Mouse (Mus musculus): Measurements from ENCODE around the gene Fam173b. TPM values are rescaled to one million over a fixed set of nuclear protein-coding genes. Genes with fewer than 3 reads are reported as not detected.

Fam173b gene
- polyA plus RNA-seq, 1 experiment from 2014 or later: 11.0 TPM

DNA sequence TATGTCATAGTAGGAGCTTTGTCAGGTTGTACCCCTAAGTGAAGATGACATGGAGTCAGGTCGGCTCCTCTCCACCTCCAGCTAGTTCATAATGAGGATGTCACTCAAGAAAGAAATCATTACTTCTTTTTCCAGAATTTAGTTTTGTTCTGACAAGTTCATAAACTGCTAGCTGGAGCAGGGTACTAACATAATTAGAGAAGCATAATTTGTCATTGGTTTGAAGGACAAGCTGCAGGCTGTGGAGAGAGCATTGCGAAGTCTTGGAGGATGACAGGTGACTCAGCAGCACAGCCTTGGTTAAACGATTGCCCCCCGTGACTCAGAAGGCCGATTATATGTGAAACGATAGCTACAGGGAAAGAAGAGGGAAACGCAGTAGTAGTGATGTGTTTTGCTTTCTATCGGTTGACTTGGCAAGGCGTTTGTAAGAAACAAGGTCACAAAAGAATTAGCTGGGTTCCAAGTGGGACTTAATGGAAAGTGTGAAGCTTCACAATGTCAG lies 34.5 kb downstream of the Fam173b start:
- H3K9me3 ChIP-seq (ENCODE audit: control insufficient read depth, low read length): no peaks in the 10 kb centered on the region; the same call in 1 of the 2 replicates
- no peaks in the 10 kb centered on the region for H3K27me3 ChIP-seq (replicated peaks; ENCODE audit: control insufficient read depth, insufficient read depth, low read length)
- H3K27ac ChIP-seq (ENCODE audit: low read depth, low read length): no peak overlapping the region
- no peak overlapping the region for H3K9ac ChIP-seq (ENCODE audit: low read depth, low read length)
- no peak overlapping the region for H3K4me3 ChIP-seq (ENCODE audit: low read length)
- WGBS: 81% methylated on average over 9 of the region's 9 CpGs
- H3K4me1 ChIP-seq (ENCODE audit: control insufficient read depth, insufficient read depth, low read depth, low read length): no peaks in the 10 kb centered on the region
- H3K36me3 ChIP-seq (ENCODE audit: control insufficient read depth, insufficient read depth, low read length): no peaks in the 10 kb centered on the region
- H3K4me2 ChIP-seq (ENCODE audit: low read length): no peak overlapping the region
- no peak for ATAC-seq

DNA sequence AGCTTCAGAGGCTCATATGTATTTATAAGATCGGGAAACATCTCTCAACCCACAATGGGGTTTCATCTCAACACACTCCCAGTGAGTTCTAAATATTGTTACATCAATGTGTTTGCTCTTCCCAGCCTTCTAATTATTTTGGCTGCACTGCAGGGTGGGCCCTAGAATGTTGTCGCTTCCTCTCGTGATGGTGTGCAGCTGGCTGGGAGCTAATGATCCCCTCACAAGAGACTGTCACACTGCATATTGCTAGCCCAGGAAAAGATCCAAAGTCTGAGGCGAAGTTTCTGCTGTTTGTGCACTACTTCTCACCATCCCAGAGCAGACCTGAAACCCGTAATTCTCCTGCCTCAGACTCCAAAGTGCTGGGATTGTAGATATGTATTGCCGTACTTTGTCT lies 45.6 kb downstream of the Fam173b start:
- H3K9me3 ChIP-seq (ENCODE audit: control insufficient read depth, low read length): no peaks in the 10 kb centered on the region
- no peak for ATAC-seq
- H3K36me3 ChIP-seq (ENCODE audit: control insufficient read depth, insufficient read depth, low read length): no peaks in the 10 kb centered on the region
- H3K27ac ChIP-seq (ENCODE audit: low read depth, low read length): no peak overlapping the region
- H3K27me3 ChIP-seq (replicated peaks; ENCODE audit: control insufficient read depth, insufficient read depth, low read length): no peaks in the 10 kb centered on the region; the same call in 1 of the 2 replicates
- H3K9ac ChIP-seq (ENCODE audit: low read depth, low read length): no peak overlapping the region
- H3K4me3 ChIP-seq (ENCODE audit: low read length): no peak overlapping the region
- H3K4me2 ChIP-seq (ENCODE audit: low read length): no peak overlapping the region
- 83% methylated on average over 6 of the region's 6 CpGs for WGBS
- no peaks in the 10 kb centered on the region for H3K4me1 ChIP-seq (ENCODE audit: control insufficient read depth, insufficient read depth, low read depth, low read length)

DNA sequence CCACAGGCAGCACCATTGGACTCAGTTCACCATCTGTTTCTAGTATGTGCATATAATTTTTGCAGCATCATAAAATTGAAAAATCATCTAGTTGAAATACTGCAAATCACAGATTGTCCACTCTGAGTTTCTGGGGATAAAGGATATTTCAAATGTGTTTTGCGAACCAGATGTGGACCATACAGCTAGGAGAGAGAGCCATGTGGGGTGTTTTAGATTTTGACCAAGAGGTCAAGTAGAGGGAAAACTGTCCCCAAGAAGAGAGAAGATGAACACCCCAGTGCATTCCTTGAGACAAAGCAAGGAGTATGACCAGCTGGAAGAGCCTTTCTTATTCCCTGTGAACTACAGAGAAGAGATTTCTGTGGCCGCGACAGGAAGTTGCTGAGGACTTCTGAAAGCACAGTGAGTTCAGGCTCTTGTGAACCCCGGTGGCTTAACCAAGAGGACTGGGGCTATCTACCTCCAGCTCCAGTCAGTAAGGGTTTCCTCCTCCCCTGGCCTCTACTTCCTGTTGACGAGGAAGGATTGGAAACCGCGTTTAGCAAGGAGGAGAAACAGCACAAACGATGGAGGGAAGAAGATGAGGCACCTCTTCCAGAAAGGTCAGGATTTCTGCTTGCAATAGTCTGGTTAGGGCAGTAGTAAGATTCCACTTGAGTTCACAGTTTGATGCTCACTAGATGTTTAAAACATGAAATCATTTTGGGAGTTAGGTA lies 46.4 kb downstream of the Fam173b start:
- H3K4me3 ChIP-seq (ENCODE audit: low read length): no peak overlapping the region
- H3K9me3 ChIP-seq (ENCODE audit: control insufficient read depth, low read length): no peaks in the 10 kb centered on the region
- WGBS: 88% methylated on average over 8 of the region's 8 CpGs
- no peak for ATAC-seq
- no peak overlapping the region for H3K9ac ChIP-seq (ENCODE audit: low read depth, low read length)
- H3K27ac ChIP-seq (ENCODE audit: low read depth, low read length): no peak overlapping the region
- H3K27me3 ChIP-seq (replicated peaks; ENCODE audit: control insufficient read depth, insufficient read depth, low read length): no peaks in the 10 kb centered on the region; the same call in 1 of the 2 replicates
- H3K4me2 ChIP-seq (ENCODE audit: low read length): no peak overlapping the region
- no peaks in the 10 kb centered on the region for H3K4me1 ChIP-seq (ENCODE audit: control insufficient read depth, insufficient read depth, low read depth, low read length)
- H3K36me3 ChIP-seq (ENCODE audit: control insufficient read depth, insufficient read depth, low read length): no peaks in the 10 kb centered on the region

DNA sequence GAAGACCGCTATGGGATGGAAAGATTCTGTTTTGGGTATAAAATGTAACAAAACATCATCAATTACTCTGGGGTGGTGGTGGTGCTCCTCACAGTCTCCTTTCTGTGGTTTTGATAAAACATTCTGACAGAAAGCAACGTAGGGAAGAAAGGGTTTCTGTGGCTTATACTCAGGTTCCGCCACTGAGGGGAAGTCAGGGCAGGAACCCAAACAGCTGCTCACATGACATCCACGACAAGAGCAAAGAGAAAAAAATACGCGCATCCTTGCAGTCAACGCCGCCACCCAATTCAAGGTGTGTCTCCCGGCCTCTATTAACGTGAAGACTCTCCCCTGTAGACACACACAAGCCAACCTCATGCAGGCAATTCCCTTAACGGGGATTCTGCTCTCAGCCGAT lies 48.0 kb downstream of the Fam173b start:
- no peak overlapping the region for H3K4me2 ChIP-seq (ENCODE audit: low read length)
- 88% methylated on average over 12 of the region's 12 CpGs for WGBS
- H3K36me3 ChIP-seq (ENCODE audit: control insufficient read depth, insufficient read depth, low read length): no peaks in the 10 kb centered on the region
- H3K27me3 ChIP-seq (replicated peaks; ENCODE audit: control insufficient read depth, insufficient read depth, low read length): no peaks in the 10 kb centered on the region
- no peak for ATAC-seq
- H3K4me1 ChIP-seq (ENCODE audit: control insufficient read depth, insufficient read depth, low read depth, low read length): no peaks in the 10 kb centered on the region
- no peak overlapping the region for H3K27ac ChIP-seq (ENCODE audit: low read depth, low read length)
- H3K4me3 ChIP-seq (ENCODE audit: low read length): no peak overlapping the region
- H3K9me3 ChIP-seq (ENCODE audit: control insufficient read depth, low read length): no peaks in the 10 kb centered on the region
- H3K9ac ChIP-seq (ENCODE audit: low read depth, low read length): no peak overlapping the region

DNA sequence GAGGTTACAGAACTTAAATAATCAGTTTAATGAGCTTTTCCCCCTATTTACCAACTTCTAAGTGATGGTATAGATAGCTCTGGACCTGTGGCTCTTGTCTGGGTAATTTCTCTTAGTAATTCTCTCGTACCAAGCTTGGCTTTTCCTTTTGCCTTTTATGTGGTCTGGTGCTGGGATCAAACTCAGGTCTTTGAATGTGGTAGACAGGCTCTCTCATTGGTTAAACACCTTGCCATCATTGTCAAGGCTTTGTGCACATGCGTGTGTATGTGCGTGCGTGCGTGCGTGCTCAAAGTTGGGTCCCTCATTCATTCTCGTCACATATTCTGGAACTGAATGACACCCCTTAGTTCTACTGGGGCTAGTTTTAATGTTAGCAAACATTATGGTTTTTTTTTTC lies 49.2 kb downstream of the Fam173b start:
- Histone ChIP-seq H3K27ac (ENCODE audit: low read depth, low read length) (no peak overlapping the region), H3K9ac (ENCODE audit: low read depth, low read length) (no peak overlapping the region), H3K4me1 (ENCODE audit: control insufficient read depth, insufficient read depth, low read depth, low read length) (no peaks in the 10 kb centered on the region), H3K36me3 (ENCODE audit: control insufficient read depth, insufficient read depth, low read length) (no peaks in the 10 kb centered on the region), H3K4me2 (ENCODE audit: low read length) (no peak overlapping the region), H3K4me3 (ENCODE audit: low read length) (no peak overlapping the region), H3K27me3 (replicated peaks; ENCODE audit: control insufficient read depth, insufficient read depth, low read length) (no peaks in the 10 kb centered on the region), H3K9me3 (ENCODE audit: control insufficient read depth, low read length) (no peaks in the 10 kb centered on the region)
- ATAC-seq: no peak
- 98% methylated on average over 7 of the region's 7 CpGs for WGBS

DNA sequence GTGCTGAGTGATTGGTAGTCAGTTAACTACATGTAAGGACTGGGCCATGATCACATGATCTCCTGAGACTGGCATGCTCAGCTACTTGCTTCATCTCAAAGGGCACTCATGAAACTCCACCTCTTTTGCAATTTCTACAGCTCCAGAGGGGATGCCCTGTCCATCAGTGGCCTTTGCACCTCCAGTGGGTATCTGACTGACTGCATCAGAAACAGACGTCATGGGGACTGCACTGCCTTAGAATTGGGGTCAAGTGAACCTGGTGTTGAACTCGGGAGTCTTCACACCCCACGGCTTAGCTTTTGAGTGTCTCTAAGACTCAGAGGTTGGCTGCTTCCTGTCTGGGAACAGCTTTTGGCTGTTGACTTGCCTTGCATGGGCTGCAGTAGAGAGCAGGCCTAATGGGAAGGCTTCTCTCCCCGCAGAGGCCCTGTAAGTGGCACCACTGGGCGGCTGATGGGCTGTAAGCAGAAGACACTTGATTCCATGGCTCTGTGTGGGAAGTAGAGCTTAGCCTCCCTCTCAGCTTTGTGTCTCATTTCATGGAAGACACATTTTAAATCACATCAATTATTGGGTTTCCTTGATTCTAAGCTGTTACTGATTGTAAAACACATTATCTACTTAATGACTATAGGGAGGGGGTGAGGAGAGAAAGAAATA lies 58.6 kb downstream of the Fam173b start:
- ATAC-seq: peak; percentile 59
- no peak overlapping the region for H3K4me2 ChIP-seq (ENCODE audit: low read length)

DNA sequence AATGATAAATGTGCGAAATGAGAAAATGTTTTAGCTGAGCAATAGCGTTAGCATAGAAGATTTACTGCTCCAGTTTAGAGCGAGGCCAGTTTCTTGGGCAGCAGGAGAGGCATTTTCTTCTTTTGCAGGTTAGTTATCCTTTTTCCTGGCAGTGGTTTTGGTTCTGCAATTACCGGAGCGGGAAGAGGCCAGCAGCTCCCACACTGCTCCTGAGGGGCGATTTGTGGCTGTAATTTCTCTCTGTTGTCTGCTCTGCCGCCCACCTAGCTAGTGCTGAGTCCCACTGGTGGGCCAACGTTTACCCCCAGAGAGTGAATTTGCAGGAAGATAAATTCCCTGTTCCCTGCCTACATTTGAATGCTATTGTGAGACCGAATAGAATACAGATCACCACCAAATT lies 59.2 kb downstream of the Fam173b start:
- no peaks in the 10 kb centered on the region for H3K27me3 ChIP-seq (replicated peaks; ENCODE audit: control insufficient read depth, insufficient read depth, low read length)
- no peak overlapping the region for H3K9ac ChIP-seq (ENCODE audit: low read depth, low read length)
- H3K4me3 ChIP-seq (ENCODE audit: low read length): no peak overlapping the region
- no peak overlapping the region for H3K4me2 ChIP-seq (ENCODE audit: low read length)
- no peak overlapping the region for H3K27ac ChIP-seq (ENCODE audit: low read depth, low read length)
- H3K36me3 ChIP-seq (ENCODE audit: control insufficient read depth, insufficient read depth, low read length): no peaks in the 10 kb centered on the region
- 51% methylated on average over 9 of the region's 9 CpGs for WGBS
- H3K9me3 ChIP-seq (ENCODE audit: control insufficient read depth, low read length): no peaks in the 10 kb centered on the region
- peak; percentile 72 for ATAC-seq
- H3K4me1 ChIP-seq (ENCODE audit: control insufficient read depth, insufficient read depth, low read depth, low read length): no peaks in the 10 kb centered on the region

More for the DNA sequence above, 58.6 kb downstream of the Fam173b start:
- 81% methylated on average over 5 of the region's 5 CpGs for WGBS
- no peak overlapping the region; the same call in 1 of the 2 replicates for H3K27ac ChIP-seq (ENCODE audit: low read depth, low read length)
- H3K36me3 ChIP-seq (ENCODE audit: control insufficient read depth, insufficient read depth, low read length): no peaks in the 10 kb centered on the region
- no peaks in the 10 kb centered on the region for H3K9me3 ChIP-seq (ENCODE audit: control insufficient read depth, low read length)
- H3K9ac ChIP-seq (ENCODE audit: low read depth, low read length): no peak overlapping the region
- H3K4me3 ChIP-seq (ENCODE audit: low read length): no peak overlapping the region
- no peaks in the 10 kb centered on the region for H3K4me1 ChIP-seq (ENCODE audit: control insufficient read depth, insufficient read depth, low read depth, low read length)
- H3K27me3 ChIP-seq (replicated peaks; ENCODE audit: control insufficient read depth, insufficient read depth, low read length): no peaks in the 10 kb centered on the region

DNA sequence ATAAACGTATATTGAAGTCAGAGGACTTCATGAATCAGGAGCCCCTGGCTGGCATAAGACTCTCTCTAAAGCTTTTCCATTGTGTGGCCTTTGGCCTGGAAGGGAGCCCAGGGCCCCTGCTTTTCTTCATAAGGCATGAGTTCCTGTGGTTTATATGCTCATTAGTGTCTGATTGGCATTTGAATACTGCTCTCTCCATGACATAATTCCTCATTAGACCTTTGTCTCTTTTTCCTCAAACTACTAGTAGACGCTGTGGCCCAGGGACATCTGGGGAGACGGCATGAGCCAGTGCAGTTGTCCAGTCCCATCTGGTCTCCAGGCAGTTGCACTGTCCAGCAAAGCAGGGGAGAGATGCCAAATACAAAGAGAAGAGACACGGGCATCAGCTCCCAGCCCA lies 60.1 kb downstream of the Fam173b start:
- WGBS: 34% methylated on average over 4 of the region's 4 CpGs
- Histone ChIP-seq H3K4me2 (ENCODE audit: low read length) (no peak overlapping the region), H3K27me3 (replicated peaks; ENCODE audit: control insufficient read depth, insufficient read depth, low read length) (no peaks in the 10 kb centered on the region), H3K9me3 (ENCODE audit: control insufficient read depth, low read length) (no peaks in the 10 kb centered on the region), H3K27ac (ENCODE audit: low read depth, low read length) (no peak overlapping the region), H3K9ac (ENCODE audit: low read depth, low read length) (no peak overlapping the region), H3K36me3 (ENCODE audit: control insufficient read depth, insufficient read depth, low read length) (no peaks in the 10 kb centered on the region), H3K4me1 (ENCODE audit: control insufficient read depth, insufficient read depth, low read depth, low read length) (no peaks in the 10 kb centered on the region), H3K4me3 (ENCODE audit: low read length) (no peak overlapping the region)
- ATAC-seq: peak; percentile 84

DNA sequence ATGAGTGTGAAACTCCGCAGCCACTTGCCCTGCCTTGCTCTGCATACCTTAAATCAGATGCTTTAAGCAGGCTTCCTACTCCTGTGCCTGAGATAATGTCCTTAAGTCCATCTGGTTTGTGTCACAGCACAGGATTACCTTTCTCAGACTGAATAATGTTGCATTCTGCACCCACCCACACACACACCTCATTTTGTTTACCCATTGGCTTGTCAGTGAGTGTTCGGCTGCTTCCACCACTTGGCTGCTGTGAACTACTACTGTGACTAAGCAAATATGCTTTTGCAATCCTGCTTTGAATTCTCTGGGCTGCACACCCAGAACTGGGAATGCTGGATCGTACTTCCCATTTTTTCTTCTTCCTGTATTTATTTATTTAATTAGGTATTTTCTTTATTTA lies 61.4 kb downstream of the Fam173b start:
- Histone ChIP-seq H3K9ac (ENCODE audit: low read depth, low read length) (no peak overlapping the region), H3K4me1 (ENCODE audit: control insufficient read depth, insufficient read depth, low read depth, low read length) (no peaks in the 10 kb centered on the region), H3K9me3 (ENCODE audit: control insufficient read depth, low read length) (no peaks in the 10 kb centered on the region), H3K36me3 (ENCODE audit: control insufficient read depth, insufficient read depth, low read length) (no peaks in the 10 kb centered on the region), H3K27ac (ENCODE audit: low read depth, low read length) (no peak overlapping the region), H3K27me3 (replicated peaks; ENCODE audit: control insufficient read depth, insufficient read depth, low read length) (no peaks in the 10 kb centered on the region), H3K4me3 (ENCODE audit: low read length) (no peak overlapping the region), H3K4me2 (ENCODE audit: low read length) (no peak overlapping the region)
- 89% methylated on average over 3 of the region's 3 CpGs for WGBS
- ATAC-seq: no peak
